Mouse (Mus musculus): ENCODE measurements around the gene Sipa1l1. TPM values are rescaled to one million over a fixed set of nuclear protein-coding genes. Genes with fewer than 3 reads are reported as not detected.

The Sipa1l1 gene
- 10.9 and 16.9 TPM in 2 replicates for polyA plus RNA-seq (2015; fragmentation: Nextera tagmentation; extraction: Ambion mirVana)

DNA sequence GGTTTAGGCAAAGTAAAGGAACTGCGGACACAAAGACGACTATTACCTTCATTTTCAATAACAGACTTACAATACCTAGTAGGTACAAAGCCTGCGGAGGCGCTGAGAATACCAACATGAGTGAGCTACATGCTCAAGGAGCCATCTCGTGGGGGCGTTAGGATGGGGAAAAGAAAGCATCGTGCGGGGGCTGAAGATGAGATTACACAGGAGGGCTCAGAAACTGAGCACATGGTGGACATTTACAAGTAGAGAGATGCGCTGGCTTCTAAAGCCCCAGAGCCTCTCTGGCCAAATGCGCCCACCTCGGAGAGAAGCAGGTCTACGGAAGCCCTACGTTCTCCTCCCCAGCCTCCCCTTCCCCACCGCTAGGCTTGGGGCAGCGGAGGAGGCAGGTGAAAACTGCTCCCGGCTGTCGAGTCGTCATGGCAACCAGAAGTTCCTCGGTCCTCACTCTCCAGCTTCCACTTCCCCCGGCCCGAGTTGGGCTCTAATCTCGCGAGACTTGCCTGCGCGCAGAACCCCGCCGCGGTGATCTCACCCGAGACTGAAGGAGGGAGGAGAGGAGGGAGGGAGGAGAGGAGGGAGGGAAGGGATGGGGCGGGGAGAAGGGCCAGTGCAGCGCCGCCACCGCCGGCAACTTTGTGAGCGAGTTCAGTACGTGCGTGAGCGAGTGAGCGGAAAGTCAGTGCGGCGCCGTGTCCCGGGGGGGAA lies at the start of gene Sipa1l1:
Sipa1l1 (plus strand) TSS at position 501 of the 714 bp plus-strand sequence.
- Histone ChIP-seq H3K9ac (replicated peaks) (peak within 1 kb of the TSS; percentile 85), H3K27me3 (replicated peaks) (no peaks in the 10 kb centered on the region), H3K27ac (replicated peaks) (peak within 1 kb of the TSS; percentile 93), H3K4me3 (replicated peaks) (peak within 1 kb of the TSS; percentile 74), H3K36me3 (no peaks in the 10 kb centered on the region), H3K4me2 (peak within 1 kb of the TSS; percentile 94), H3K4me1 (peaks cover 46% of the 10 kb centered on the region), H3K9me3 (replicated peaks) (no peaks in the 10 kb centered on the region)
- peak; percentile 93 for ATAC-seq (ENCODE audit: low FRiP score)
- under 1% methylated on average over 36 of the region's 43 CpGs for WGBS

DNA sequence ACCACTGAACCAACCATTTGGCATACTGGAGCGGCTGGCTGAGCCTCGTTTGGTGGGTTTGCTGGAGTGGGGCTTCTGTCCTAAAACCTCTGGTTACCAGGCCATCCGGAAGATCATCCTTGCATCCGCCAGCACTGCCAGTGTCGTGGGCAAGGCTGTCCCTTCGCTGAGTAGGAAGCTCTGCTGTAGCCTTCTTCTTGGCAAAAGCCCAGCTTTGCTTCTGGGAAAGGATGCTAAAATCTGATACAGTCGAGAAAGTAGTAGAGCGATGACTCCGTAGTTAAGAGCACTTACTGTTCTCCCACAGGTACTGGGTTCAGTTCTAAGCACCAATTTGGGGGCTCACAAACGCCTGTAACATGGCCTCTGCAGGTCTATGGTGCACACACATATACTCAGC lies 47.2 kb upstream of the Sipa1l1 start:
- no peaks in the 10 kb centered on the region for H3K9me3 ChIP-seq (replicated peaks)
- H3K27me3 ChIP-seq (replicated peaks) = no peaks in the 10 kb centered on the region
- H3K4me2 ChIP-seq = peak overlapping the region; percentile 27
- no peaks in the 10 kb centered on the region for H3K36me3 ChIP-seq
- H3K4me1 ChIP-seq = peaks cover 7% of the 10 kb centered on the region; the same call in 1 of the 2 replicates
- no peak for ATAC-seq (ENCODE audit: low FRiP score)
- WGBS = 76% methylated on average over 10 of the region's 10 CpGs
- no peak overlapping the region for H3K9ac ChIP-seq (replicated peaks)
- H3K27ac ChIP-seq (replicated peaks) = no peak overlapping the region
- H3K4me3 ChIP-seq (replicated peaks) = no peak overlapping the region

DNA sequence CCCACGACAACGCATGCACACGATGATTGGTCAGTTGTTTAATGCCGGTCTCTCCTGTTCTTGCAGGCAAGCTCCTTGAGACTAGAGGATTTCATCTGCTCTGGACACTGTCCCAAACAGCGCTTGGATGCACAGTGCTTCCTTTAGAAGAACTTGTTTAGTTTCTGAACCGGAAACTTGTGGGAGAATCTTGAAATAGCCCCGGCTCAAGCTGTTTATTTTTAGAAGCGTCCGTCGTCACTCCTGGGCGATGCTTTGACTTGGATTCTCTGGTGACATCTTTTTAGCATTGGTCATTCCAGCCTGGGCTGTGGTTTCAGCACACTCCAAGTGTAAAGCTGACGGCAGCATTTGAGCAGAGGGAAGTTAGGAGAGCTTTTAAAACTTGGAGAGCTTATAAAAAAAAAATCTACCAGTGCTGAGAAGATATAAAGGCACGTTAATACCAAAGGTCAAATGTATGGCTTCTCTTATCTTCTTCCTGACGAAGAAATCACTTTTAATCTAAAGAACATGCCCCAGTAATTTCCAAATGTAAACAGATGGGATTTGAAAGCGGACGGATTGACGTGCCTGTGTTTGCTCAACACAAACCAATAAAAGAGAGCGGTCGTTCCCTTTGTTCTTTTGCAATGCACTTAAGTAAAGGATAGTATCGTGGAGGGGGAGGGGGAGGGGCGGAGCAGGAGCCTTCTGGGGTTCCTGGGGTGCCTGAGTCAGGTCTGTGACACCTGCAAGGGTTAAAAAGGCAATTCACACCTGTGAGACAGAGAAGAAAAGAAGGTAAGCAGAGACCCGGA lies 46.5 kb upstream of the Sipa1l1 start:
- Histone ChIP-seq H3K9ac (replicated peaks) (no peak overlapping the region), H3K27ac (replicated peaks) (no peak overlapping the region), H3K36me3 (no peaks in the 10 kb centered on the region), H3K4me2 (peak overlapping the region; percentile 27), H3K4me1 (peaks cover 7% of the 10 kb centered on the region; the same call in 1 of the 2 replicates), H3K4me3 (replicated peaks) (no peak overlapping the region), H3K9me3 (replicated peaks) (no peaks in the 10 kb centered on the region), H3K27me3 (replicated peaks) (no peaks in the 10 kb centered on the region)
- WGBS = 30% methylated on average over 22 of the region's 22 CpGs
- no peak for ATAC-seq (ENCODE audit: low FRiP score)

DNA sequence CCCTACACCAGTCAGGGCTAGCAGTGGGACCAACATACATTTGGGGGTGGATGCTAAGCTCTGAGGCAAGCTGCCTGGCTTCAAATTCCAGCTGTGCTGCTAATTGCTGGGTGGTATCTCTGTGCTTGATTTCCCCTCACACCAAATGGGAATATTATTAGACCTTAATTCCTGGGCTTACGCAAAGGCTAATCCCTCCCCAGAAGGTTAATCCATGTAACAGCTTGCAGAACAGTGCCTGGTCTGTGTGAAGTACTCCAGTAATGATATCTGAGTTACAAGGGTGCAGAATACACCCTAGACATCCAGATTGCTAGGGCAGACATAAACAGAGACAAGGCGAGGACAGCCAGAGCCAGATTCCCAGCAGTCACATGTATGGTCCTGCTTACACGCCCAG lies 42.3 kb upstream of the Sipa1l1 start:
- no peak overlapping the region for H3K9ac ChIP-seq (replicated peaks)
- WGBS = 80% methylated on average over 3 of the region's 3 CpGs
- peaks cover 7% of the 10 kb centered on the region; the same call in 1 of the 2 replicates for H3K4me1 ChIP-seq
- H3K4me3 ChIP-seq (replicated peaks) = no peak overlapping the region
- H3K36me3 ChIP-seq = no peaks in the 10 kb centered on the region
- H3K27me3 ChIP-seq (replicated peaks) = no peaks in the 10 kb centered on the region
- H3K9me3 ChIP-seq (replicated peaks) = no peaks in the 10 kb centered on the region
- no peak for ATAC-seq (ENCODE audit: low FRiP score)
- no peak overlapping the region for H3K4me2 ChIP-seq
- no peak overlapping the region for H3K27ac ChIP-seq (replicated peaks)

DNA sequence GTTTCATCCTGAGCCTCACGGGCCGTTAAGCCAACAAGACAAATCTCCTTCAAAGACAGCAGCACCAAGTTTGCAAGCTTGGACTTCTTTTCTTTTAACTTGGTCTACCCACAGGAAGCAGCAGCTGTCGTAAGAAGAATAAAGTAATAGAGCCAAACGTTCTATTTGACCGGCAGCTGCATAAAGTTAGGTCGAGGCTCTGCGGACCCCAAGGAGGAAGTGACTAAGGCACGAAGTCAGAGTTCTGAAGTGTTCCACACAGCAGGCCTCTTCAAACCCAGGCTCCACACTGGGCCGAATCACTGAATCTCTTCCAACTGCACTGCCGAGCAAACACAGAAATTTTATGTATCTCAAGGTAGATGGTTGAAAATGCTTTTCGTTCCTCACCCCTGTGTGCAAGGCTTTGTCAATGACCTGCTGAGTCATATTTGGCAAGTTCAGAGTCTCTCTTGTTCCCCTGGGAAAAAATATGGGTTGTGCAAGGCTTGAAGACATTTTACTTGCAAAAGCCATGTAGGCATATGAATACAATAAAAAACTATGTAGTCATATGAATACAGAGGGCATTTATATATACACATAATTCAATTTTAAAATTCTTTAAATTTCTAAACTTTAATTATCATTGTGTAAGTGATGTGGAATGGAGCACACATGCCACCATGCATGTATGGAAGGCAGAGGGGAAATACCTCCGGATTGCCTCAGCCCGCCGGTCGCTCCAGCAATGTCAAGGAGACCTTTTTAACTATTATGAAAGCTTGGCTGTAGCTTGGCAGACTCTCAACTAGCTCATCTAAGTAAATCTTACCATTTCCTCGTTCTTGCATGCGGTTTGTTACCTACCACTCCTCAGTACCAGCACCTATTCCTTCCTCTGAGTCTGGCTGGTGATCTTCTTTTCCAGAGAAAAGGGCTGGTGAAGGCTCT lies 29.6 kb upstream of the Sipa1l1 start:
- Histone ChIP-seq H3K4me2 (no peak overlapping the region), H3K9me3 (replicated peaks) (no peaks in the 10 kb centered on the region), H3K4me3 (replicated peaks) (no peak overlapping the region), H3K4me1 (no peaks in the 10 kb centered on the region), H3K9ac (replicated peaks) (no peak overlapping the region), H3K36me3 (no peaks in the 10 kb centered on the region), H3K27me3 (replicated peaks) (no peaks in the 10 kb centered on the region), H3K27ac (replicated peaks) (no peak overlapping the region)
- 87% methylated on average over 17 of the region's 17 CpGs for WGBS
- ATAC-seq (ENCODE audit: low FRiP score) = no peak

DNA sequence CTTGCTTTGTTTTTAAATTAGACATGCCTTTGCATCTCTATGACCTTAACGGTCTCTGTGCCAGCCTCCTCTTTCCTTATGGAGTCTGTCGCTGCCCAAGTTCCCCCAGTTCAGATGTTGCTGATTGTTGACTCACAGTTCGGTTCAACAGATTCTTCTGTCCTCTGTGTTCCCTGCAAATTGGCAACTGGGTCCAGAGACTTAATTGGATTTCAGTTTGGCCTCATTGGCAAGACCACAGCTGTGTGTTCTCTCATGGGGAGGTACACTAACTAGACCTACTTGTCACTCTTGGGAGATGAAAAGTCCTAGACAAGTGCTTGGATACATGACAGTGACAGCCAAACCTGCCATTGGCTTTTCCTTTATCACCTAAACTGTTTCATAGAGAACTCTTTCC lies 25.7 kb upstream of the Sipa1l1 start:
- ATAC-seq (ENCODE audit: low FRiP score) = no peak
- no peak overlapping the region for H3K4me3 ChIP-seq (replicated peaks)
- H3K4me1 ChIP-seq = no peaks in the 10 kb centered on the region
- H3K27me3 ChIP-seq (replicated peaks) = no peaks in the 10 kb centered on the region
- no peak overlapping the region for H3K9ac ChIP-seq (replicated peaks)
- no peak overlapping the region for H3K27ac ChIP-seq (replicated peaks)
- no peaks in the 10 kb centered on the region for H3K9me3 ChIP-seq (replicated peaks)
- H3K36me3 ChIP-seq = no peaks in the 10 kb centered on the region
- 90% methylated on average over 3 of the region's 3 CpGs for WGBS
- H3K4me2 ChIP-seq = no peak overlapping the region

DNA sequence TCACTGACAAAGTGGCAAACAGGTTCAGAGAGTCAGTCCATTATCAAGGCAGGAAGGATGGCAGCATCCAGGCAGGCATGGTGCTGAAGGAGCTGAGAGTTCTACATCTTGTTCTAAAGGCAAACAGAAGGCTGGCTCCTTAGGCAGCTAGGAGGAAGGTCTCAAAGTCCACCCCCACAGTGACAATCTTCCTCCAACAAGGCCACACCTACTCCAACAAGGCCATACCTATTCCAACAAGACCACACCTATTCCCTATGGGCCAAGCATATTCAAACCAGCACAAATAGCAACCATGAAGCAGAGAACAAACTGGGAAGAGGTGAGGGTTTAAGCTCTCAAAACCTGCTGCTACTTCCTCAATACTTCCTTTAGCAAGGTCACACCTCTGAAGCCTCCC lies 23.9 kb upstream of the Sipa1l1 start:
- H3K27ac ChIP-seq (replicated peaks) = no peak overlapping the region
- no peak for ATAC-seq (ENCODE audit: low FRiP score)
- H3K4me3 ChIP-seq (replicated peaks) = no peak overlapping the region
- H3K9ac ChIP-seq (replicated peaks) = no peak overlapping the region
- H3K4me2 ChIP-seq = no peak overlapping the region
- no peaks in the 10 kb centered on the region for H3K9me3 ChIP-seq (replicated peaks)
- H3K27me3 ChIP-seq (replicated peaks) = no peaks in the 10 kb centered on the region
- no peaks in the 10 kb centered on the region for H3K36me3 ChIP-seq
- no peaks in the 10 kb centered on the region for H3K4me1 ChIP-seq

DNA sequence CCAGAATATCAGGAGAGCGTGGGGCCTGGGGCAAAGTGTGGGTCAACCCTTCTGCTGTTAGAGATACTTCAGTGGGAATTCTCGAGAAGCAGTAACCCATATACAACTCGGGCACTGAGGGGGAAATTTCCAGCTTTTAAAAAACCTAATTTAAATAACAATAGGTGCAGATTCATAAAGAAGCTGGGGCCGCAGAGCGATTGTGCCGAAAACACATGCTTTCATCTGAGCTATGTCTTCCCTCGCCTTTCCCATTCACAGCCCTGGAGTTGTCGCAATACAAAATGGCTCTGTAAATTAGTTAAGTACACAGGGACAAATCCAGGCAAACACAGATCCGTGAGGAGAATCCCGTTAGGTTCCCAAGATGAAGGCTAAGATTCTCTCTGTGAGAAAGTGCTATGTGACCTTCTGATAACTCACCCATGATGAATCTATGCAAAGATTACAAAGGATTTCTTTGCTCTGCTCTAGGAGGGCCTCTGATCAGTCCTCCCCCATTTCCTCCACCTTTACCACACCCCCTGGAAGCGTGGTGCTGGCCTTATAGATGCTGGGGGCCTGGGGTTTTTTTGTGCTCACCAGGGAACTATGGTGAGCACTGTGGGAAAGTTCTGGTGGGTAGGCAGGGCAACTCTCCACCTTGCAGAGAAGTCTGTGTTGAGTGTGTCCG lies 22.0 kb upstream of the Sipa1l1 start:
- H3K4me2 ChIP-seq = no peak overlapping the region
- no peaks in the 10 kb centered on the region for H3K27me3 ChIP-seq (replicated peaks)
- H3K4me1 ChIP-seq = no peaks in the 10 kb centered on the region
- H3K36me3 ChIP-seq = no peaks in the 10 kb centered on the region
- no peak overlapping the region for H3K9ac ChIP-seq (replicated peaks)
- 24% methylated on average over 12 of the region's 12 CpGs for WGBS
- no peak for ATAC-seq (ENCODE audit: low FRiP score)
- no peak overlapping the region for H3K4me3 ChIP-seq (replicated peaks)
- no peak overlapping the region for H3K27ac ChIP-seq (replicated peaks)
- H3K9me3 ChIP-seq (replicated peaks) = no peaks in the 10 kb centered on the region

DNA sequence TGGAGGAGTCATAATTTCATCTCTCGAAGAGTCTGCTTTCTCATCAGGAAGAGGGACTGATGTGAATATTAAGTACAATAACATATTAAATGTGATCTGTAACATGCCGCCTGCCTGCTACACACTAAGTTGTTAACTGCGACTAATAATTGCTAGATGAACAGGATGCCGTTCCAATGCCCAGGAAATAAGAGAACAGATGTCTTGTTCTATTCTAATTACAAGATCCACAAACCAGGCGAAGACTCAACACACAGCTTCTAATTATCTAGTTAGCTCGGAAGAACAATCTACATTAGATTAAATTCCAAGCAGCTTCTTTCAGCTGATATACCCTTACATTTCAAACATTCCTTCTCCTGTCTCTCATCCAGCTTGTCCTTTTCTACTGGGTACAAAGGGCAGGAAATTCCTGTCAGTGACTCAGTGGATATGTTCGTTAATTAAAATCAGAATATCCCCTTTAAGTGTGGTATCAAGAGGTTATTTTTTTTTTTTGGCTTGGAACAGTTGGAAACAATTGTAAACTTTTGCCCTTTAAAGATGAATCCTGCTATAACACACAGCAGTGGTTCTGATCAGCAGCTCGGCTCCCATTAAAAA lies 20.7 kb upstream of the Sipa1l1 start:
- 67% methylated on average over 8 of the region's 8 CpGs for WGBS
- Histone ChIP-seq H3K4me1 (no peaks in the 10 kb centered on the region), H3K36me3 (no peaks in the 10 kb centered on the region), H3K4me3 (replicated peaks) (no peak overlapping the region), H3K4me2 (no peak overlapping the region), H3K9me3 (replicated peaks) (no peaks in the 10 kb centered on the region), H3K9ac (replicated peaks) (no peak overlapping the region), H3K27me3 (replicated peaks) (no peaks in the 10 kb centered on the region), H3K27ac (replicated peaks) (no peak overlapping the region)
- ATAC-seq (ENCODE audit: low FRiP score) = no peak

DNA sequence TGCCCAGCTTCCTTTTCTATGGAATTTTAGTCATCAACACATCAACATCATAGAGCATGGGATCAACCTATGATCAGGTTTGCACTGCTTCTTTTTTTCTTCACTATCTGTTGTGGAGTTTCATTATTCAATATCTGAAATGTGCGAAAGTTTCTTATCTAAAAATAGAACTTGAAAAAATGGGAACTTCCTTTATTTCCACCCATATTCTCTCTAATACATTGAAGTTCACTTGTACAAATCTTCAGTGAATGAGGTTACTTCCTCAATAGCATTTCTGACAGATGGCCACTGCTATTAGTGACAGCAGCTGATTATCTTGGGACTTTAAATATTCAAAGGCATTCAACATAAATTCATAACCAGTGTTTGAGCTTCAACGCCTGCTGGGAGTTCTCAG lies 18.1 kb upstream of the Sipa1l1 start:
- Histone ChIP-seq H3K4me3 (replicated peaks) (no peak overlapping the region), H3K27ac (replicated peaks) (no peak overlapping the region), H3K4me2 (no peak overlapping the region), H3K4me1 (no peaks in the 10 kb centered on the region), H3K9me3 (replicated peaks) (no peaks in the 10 kb centered on the region), H3K27me3 (replicated peaks) (no peaks in the 10 kb centered on the region), H3K36me3 (no peaks in the 10 kb centered on the region), H3K9ac (replicated peaks) (no peak overlapping the region)
- WGBS = 84% methylated on average over 2 of the region's 2 CpGs
- ATAC-seq (ENCODE audit: low FRiP score) = no peak

DNA sequence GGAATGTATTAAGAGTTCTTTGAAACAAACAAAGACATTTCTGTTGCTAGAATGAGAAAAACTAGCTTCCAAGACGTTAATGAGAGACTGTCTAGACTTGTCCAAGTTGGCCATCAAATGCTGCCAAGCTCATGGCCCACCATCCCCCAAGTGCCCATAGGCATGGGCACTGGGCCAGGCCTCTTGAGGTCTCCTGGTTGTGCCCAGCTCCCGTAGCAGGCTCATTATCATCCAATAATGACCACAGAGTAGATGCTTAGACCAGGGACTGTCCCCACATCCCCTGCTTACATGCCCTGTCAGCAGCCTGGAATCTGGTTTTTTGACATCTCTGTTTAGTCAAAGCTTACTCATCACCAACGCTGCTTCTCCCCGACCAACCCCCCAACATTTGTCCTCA lies 14.6 kb upstream of the Sipa1l1 start:
- ATAC-seq (ENCODE audit: low FRiP score) = no peak

More for the DNA sequence above, 14.6 kb upstream of the Sipa1l1 start:
- Histone ChIP-seq H3K4me2 (no peak overlapping the region), H3K4me1 (no peaks in the 10 kb centered on the region), H3K9me3 (replicated peaks) (no peaks in the 10 kb centered on the region), H3K27me3 (replicated peaks) (no peaks in the 10 kb centered on the region), H3K4me3 (replicated peaks) (no peak overlapping the region), H3K36me3 (no peaks in the 10 kb centered on the region), H3K9ac (replicated peaks) (no peak overlapping the region), H3K27ac (replicated peaks) (no peak overlapping the region)
- WGBS = 84% methylated on average over 4 of the region's 4 CpGs
